Mouse (Mus musculus) heart, adult 8-10 months (tissue): ENCODE results near the gene Slc25a47. TPM values are rescaled to one million over a fixed set of nuclear protein-coding genes. Genes with fewer than 3 reads are reported as not detected.

Experiments
- DNase-seq: peaks from one replicate; pipeline ENCODE4 v3.0.0; 2022; ENCODE audit warnings: low spot score
- microRNA-seq: library from miRNA; unstranded; fragments of <30 nt; microRNA quantifications from one replicate; pipeline ENCODE4 v1.2.0, GENCODE M21; 2022
- total RNA-seq, 4 experiments: library from RNA; stranded (reverse); gene quantifications; 2 replicates each; pipeline ENCODE4 v1.2.4; 2022

Gene Slc25a47
- total RNA-seq, 4 experiments from 2014 or later = 6.9 to 7.6 (median 7.3) TPM

DNA sequence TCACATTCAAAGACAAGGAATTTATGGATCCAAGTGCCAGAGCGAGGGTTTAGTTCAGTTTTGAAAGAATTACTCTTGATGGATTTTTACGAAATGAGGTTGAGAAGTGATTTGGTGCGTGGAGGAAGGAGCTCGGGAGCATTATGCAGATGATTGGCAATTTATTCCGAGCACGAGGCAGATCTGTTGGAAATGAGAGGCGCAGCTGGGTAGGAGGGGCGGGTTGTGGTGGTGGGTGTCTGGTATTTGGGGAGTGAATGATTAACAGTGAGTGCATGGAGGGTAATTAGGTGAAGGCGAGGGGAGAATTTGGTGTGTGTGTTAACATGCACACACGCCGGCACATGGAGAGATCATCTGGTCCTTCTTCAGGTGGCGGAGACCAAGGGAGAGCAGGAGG, 70.6 kb downstream of the Slc25a47 start:
- no peak for DNase-seq

Small RNAs within 50 kb of the gene (microRNA-seq; reads per million reads assigned to microRNA genes)
- gene Mir345 = 110 reads per million, percentile 61 among the genes with 10 or more reads in this experiment

Other genes starting within 250 kb of the Slc25a47 start
- under 1 TPM; 0.25 to 1.00 (median 0.56) TPM for gene Degs2, start 133.7 kb upstream of the Slc25a47 start, total RNA-seq
- 10 to 100 TPM; 24.8 to 34.8 (median 28.6) TPM for gene Yy1, start 43.1 kb upstream of the Slc25a47 start, total RNA-seq
- 10 to 100 TPM; 13.1 to 16.9 (median 14.1) TPM for gene Slc25a29, start 163 bp upstream of the Slc25a47 start, total RNA-seq
- gene Wdr25, start 57.6 kb downstream of the Slc25a47 start, total RNA-seq = 1 to 10 TPM; 5.3 to 7.4 (median 6.4) TPM
- 10 to 100 TPM; 31.0 to 36.9 (median 34.0) TPM for gene Wars, start 58.1 kb downstream of the Slc25a47 start, total RNA-seq
- under 1 TPM in 2 of 4 experiments, not detected in 2; 0.17 to 0.19 TPM for gene Begain, start 232.2 kb downstream of the Slc25a47 start, total RNA-seq